Mouse (Mus musculus): ENCODE results near the gene Sphk2. TPM values are rescaled to one million over a fixed set of nuclear protein-coding genes. Genes with fewer than 3 reads are reported as not detected.
"Not testable (repeated sequence)": the region's sequence is repeated elsewhere in the genome, so short reads cannot be mapped to it uniquely, and the experiment has no call there.

Sphk2 gene
- polyA plus RNA-seq, 1 experiment from 2014 or later: 26.5 TPM

GRCm38 (mm10) chr7:45661702-45662101 is 56.1 kb downstream of the Sphk2 start:
- H3K4me1 ChIP-seq: peaks cover 18% of the 10 kb centered on the region
- not testable (repeated sequence) for H3K27me3 ChIP-seq; H3K4me2 ChIP-seq; H3K27ac ChIP-seq; H3K4me3 ChIP-seq; H3K36me3 ChIP-seq; ATAC-seq (ENCODE audit: borderline replicate concordance, extremely low read depth, low FRiP score, low TSS enrichment); H3K9me3 ChIP-seq; H3K9ac ChIP-seq
- 86% methylated on average over 6 of the region's 6 CpGs for WGBS

- Histone ChIP-seq H3K9me3 (no peaks in the 10 kb centered on the region), H3K4me1 (peaks cover 17% of the 10 kb centered on the region), H3K27ac (no peak overlapping the region), H3K9ac (no peak overlapping the region), H3K4me3 (no peak overlapping the region), H3K36me3 (no peaks in the 10 kb centered on the region), H3K4me2 (no peak overlapping the region), H3K27me3 (no peaks in the 10 kb centered on the region)
- 72% methylated on average over 11 of the region's 11 CpGs for WGBS
- ATAC-seq (ENCODE audit: borderline replicate concordance, extremely low read depth, low FRiP score, low TSS enrichment): no peak
Observed at GRCm38 (mm10) chr7:45660746-45661478, 56.9 kb downstream of the Sphk2 start.

Other genes with a start within 250 kb of the Sphk2 start
- gene Tulp2, start 236.1 kb downstream of the Sphk2 start, polyA plus RNA-seq (2015; fragmentation: Nextera tagmentation; extraction: Ambion mirVana): 0.33 and 0.74 TPM in 2 replicates
- not detected in 2 replicates for gene Gm45808, start 231.2 kb downstream of the Sphk2 start, polyA plus RNA-seq (2015; fragmentation: Nextera tagmentation; extraction: Ambion mirVana)
- 2.8 and 3.4 TPM in 2 replicates for gene Dhdh, start 229.2 kb downstream of the Sphk2 start, polyA plus RNA-seq (2015; fragmentation: Nextera tagmentation; extraction: Ambion mirVana)
- 230 and 238 TPM in 2 replicates for gene Nucb1, start 207.6 kb downstream of the Sphk2 start, polyA plus RNA-seq (2015; fragmentation: Nextera tagmentation; extraction: Ambion mirVana)
- 21.9 and 22.9 TPM in 2 replicates for gene Ppp1r15a, start 191.7 kb downstream of the Sphk2 start, polyA plus RNA-seq (2015; fragmentation: Nextera tagmentation; extraction: Ambion mirVana)
- 2.2 and 3.3 TPM in 2 replicates for gene Plekha4, start 191.7 kb downstream of the Sphk2 start, polyA plus RNA-seq (2015; fragmentation: Nextera tagmentation; extraction: Ambion mirVana)
- gene Hsd17b14, start 163.1 kb downstream of the Sphk2 start, polyA plus RNA-seq (2015; fragmentation: Nextera tagmentation; extraction: Ambion mirVana): 1.5 and 1.7 TPM in 2 replicates
- gene Bcat2, start 147.8 kb downstream of the Sphk2 start, polyA plus RNA-seq (2015; fragmentation: Nextera tagmentation; extraction: Ambion mirVana): 57.7 and 62.5 TPM in 2 replicates
- gene Fgf21, start 102.5 kb downstream of the Sphk2 start, polyA plus RNA-seq (2015; fragmentation: Nextera tagmentation; extraction: Ambion mirVana): 0.42 TPM in 1 of 2 replicates, not detected in the other
- gene Fut1, start 100.7 kb downstream of the Sphk2 start, polyA plus RNA-seq (2015; fragmentation: Nextera tagmentation; extraction: Ambion mirVana): 0.47 and 0.49 TPM in 2 replicates
- 0.15 and 0.29 TPM in 2 replicates for gene Izumo1, start 96.2 kb downstream of the Sphk2 start, polyA plus RNA-seq (2015; fragmentation: Nextera tagmentation; extraction: Ambion mirVana)
- gene Rasip1, start 90.5 kb downstream of the Sphk2 start, polyA plus RNA-seq (2015; fragmentation: Nextera tagmentation; extraction: Ambion mirVana): 32.4 and 33.3 TPM in 2 replicates
- 7.7 and 9.5 TPM in 2 replicates for gene Mamstr, start 78.0 kb downstream of the Sphk2 start, polyA plus RNA-seq (2015; fragmentation: Nextera tagmentation; extraction: Ambion mirVana)
- gene Fut2, start 51.6 kb downstream of the Sphk2 start, polyA plus RNA-seq (2015; fragmentation: Nextera tagmentation; extraction: Ambion mirVana): 0.57 and 0.69 TPM in 2 replicates
- 0.52 and 0.69 TPM in 2 replicates for gene Ntn5, start 34.0 kb downstream of the Sphk2 start, polyA plus RNA-seq (2015; fragmentation: Nextera tagmentation; extraction: Ambion mirVana)
- gene Sec1, start 23.6 kb downstream of the Sphk2 start, polyA plus RNA-seq (2015; fragmentation: Nextera tagmentation; extraction: Ambion mirVana): 0.21 and 0.42 TPM in 2 replicates
- gene Car11, start 18.2 kb downstream of the Sphk2 start, polyA plus RNA-seq (2015; fragmentation: Nextera tagmentation; extraction: Ambion mirVana): 2.4 and 4.6 TPM in 2 replicates
- 2.7 and 3.1 TPM in 2 replicates for gene Dbp, start 12.9 kb downstream of the Sphk2 start, polyA plus RNA-seq (2015; fragmentation: Nextera tagmentation; extraction: Ambion mirVana)
- gene Rpl18, start 2.5 kb downstream of the Sphk2 start, polyA plus RNA-seq (2015; fragmentation: Nextera tagmentation; extraction: Ambion mirVana): 1,016 and 1,098 TPM in 2 replicates
- gene Fam83e, start 3.2 kb upstream of the Sphk2 start, polyA plus RNA-seq (2015; fragmentation: Nextera tagmentation; extraction: Ambion mirVana): 1.4 and 1.5 TPM in 2 replicates
- gene Spaca4, start 7.8 kb upstream of the Sphk2 start, polyA plus RNA-seq (2015; fragmentation: Nextera tagmentation; extraction: Ambion mirVana): not detected in 2 replicates
- gene Lmtk3, start 65.7 kb upstream of the Sphk2 start, polyA plus RNA-seq (2015; fragmentation: Nextera tagmentation; extraction: Ambion mirVana): 1.1 and 1.4 TPM in 2 replicates
- 6.1 and 7.8 TPM in 2 replicates for gene Sult2b1, start 66.7 kb upstream of the Sphk2 start, polyA plus RNA-seq (2015; fragmentation: Nextera tagmentation; extraction: Ambion mirVana)
- gene Cyth2, start 96.6 kb upstream of the Sphk2 start, polyA plus RNA-seq (2015; fragmentation: Nextera tagmentation; extraction: Ambion mirVana): 115 and 122 TPM in 2 replicates
- 0.79 and 0.84 TPM in 2 replicates for gene Kcnj14, start 106.8 kb upstream of the Sphk2 start, polyA plus RNA-seq (2015; fragmentation: Nextera tagmentation; extraction: Ambion mirVana)
- 67.8 and 73.6 TPM in 2 replicates for gene Grwd1, start 112.9 kb upstream of the Sphk2 start, polyA plus RNA-seq (2015; fragmentation: Nextera tagmentation; extraction: Ambion mirVana)
- gene Kdelr1, start 154.8 kb upstream of the Sphk2 start, polyA plus RNA-seq (2015; fragmentation: Nextera tagmentation; extraction: Ambion mirVana): 64.7 and 67.4 TPM in 2 replicates
- gene Grin2d, start 160.4 kb upstream of the Sphk2 start, polyA plus RNA-seq (2015; fragmentation: Nextera tagmentation; extraction: Ambion mirVana): 0.50 and 0.57 TPM in 2 replicates
- gene Syngr4, start 178.7 kb upstream of the Sphk2 start, polyA plus RNA-seq (2015; fragmentation: Nextera tagmentation; extraction: Ambion mirVana): 1.1 and 1.2 TPM in 2 replicates
- gene Tmem143, start 178.9 kb upstream of the Sphk2 start, polyA plus RNA-seq (2015; fragmentation: Nextera tagmentation; extraction: Ambion mirVana): 5.5 and 5.6 TPM in 2 replicates
- gene Emp3, start 203.4 kb upstream of the Sphk2 start, polyA plus RNA-seq (2015; fragmentation: Nextera tagmentation; extraction: Ambion mirVana): 170 and 177 TPM in 2 replicates
- gene Ccdc114, start 206.1 kb upstream of the Sphk2 start, polyA plus RNA-seq (2015; fragmentation: Nextera tagmentation; extraction: Ambion mirVana): 6.1 and 6.4 TPM in 2 replicates